Mouse (Mus musculus) ES-E14 (cell line): ENCODE results near the gene 9930111J21Rik2. TPM values are rescaled to one million over a fixed set of nuclear protein-coding genes. Genes with fewer than 3 reads are reported as not detected.
"Not testable (repeated sequence)": the region's sequence is repeated elsewhere in the genome, so short reads cannot be mapped to it uniquely, and the experiment has no call there.

ENCODE experiments used
- DNase-seq: peaks from one replicate; pipeline ENCODE4 v3.0.0-alpha.2; 2013; ENCODE audit warnings: low read depth, low spot score
- H3K27ac ChIP-seq: 2 replicates; pipeline ENCODE4 v1.5.1; 2012; ENCODE audit warnings: low read depth, mild to moderate bottlenecking, low read length, moderate library complexity, mixed read lengths; ENCODE audit not compliant: poor library complexity, insufficient read depth, severe bottlenecking
- H3K36me3 ChIP-seq: 2 replicates; pipeline ENCODE4 v1.6.1; 2012; ENCODE audit warnings: mild to moderate bottlenecking, low read length, moderate library complexity, mixed read lengths; ENCODE audit not compliant: control insufficient read depth, poor library complexity, insufficient read depth, severe bottlenecking
- H3K4me1 ChIP-seq, 2 experiments: fragments of 150-350 bp in 1 of 2; sonication (generic) in 1 of 2; 2 replicates each; pipeline ENCODE4 v1.6.1; 2012; ENCODE audit warnings: low read length in 2 of 2, mild to moderate bottlenecking in 1 of 2, mixed read lengths in 1 of 2; ENCODE audit not compliant: control insufficient read depth in 2 of 2, insufficient read depth in 2 of 2, poor library complexity in 1 of 2
- H3K4me3 ChIP-seq, 2 experiments: fragments of 150-350 bp in 1 of 2; sonication (generic) in 1 of 2; 2 replicates each; pipeline ENCODE4 v1.5.1; 2012; ENCODE audit warnings: low read length in 2 of 2, low read depth in 1 of 2, mild to moderate bottlenecking in 1 of 2, mixed read lengths in 1 of 2; ENCODE audit not compliant: insufficient read depth in 1 of 2, poor library complexity in 1 of 2, severe bottlenecking in 1 of 2
- H3K9ac ChIP-seq: 2 replicates; pipeline ENCODE4 v1.6.1; 2012; ENCODE audit warnings: low read depth, mild to moderate bottlenecking, low read length, mixed read lengths; ENCODE audit not compliant: poor library complexity, insufficient read depth, severe bottlenecking
- H3K9me3 ChIP-seq: fragments of 150-350 bp; sonication (generic); 2 replicates; pipeline ENCODE4 v1.6.1; 2012; ENCODE audit warnings: low read depth, mild to moderate bottlenecking, low read length; ENCODE audit not compliant: control insufficient read depth, insufficient read depth
- in situ Hi-C, 2 experiments: fragments of 600-800 bp; cut with MboI; formaldehyde crosslinking; loops; one replicate each; pipeline ENCODE4 v1.15.1; 2025; ENCODE audit warnings: low sequenced_read_pairs in 2 of 2, inconsistent platforms in 1 of 2; ENCODE audit not compliant: unreplicated experiment in 2 of 2
- total RNA-seq: library from RNA; depleted of rRNA; stranded (reverse); fragments of 300-350 nt; gene quantifications from 2 replicates; pipeline ENCODE4 v1.2.3, GENCODE M21; 2012

The 9930111J21Rik2 gene
- total RNA-seq, 1 experiment, result 0.54 TPM

DNA sequence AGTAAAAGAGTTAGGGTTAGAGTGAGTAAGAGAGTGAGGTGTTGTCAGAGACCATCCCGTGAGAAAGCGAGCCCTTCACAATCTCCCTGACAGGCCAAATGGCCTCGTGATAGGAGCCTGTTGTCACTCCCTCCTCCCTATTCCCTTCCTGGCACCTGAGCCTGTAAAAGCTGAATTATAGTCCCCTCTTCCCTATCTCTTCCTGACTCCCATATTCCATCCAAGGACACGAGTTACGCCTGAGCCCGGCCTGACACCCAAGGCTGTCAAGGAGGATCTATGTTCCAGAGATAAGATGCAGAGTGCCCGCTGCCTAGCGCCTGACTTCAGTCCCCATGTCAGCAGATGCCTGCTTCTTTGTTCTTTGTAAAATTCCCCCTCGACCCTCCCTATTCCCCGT, 57.7 kb downstream of the 9930111J21Rik2 start:
- not testable (repeated sequence) for H3K9ac ChIP-seq, H3K4me1 ChIP-seq, H3K36me3 ChIP-seq, H3K4me3 ChIP-seq, H3K27ac ChIP-seq, DNase-seq, H3K9me3 ChIP-seq
- in situ Hi-C loops, result loop anchor here in 1 of 2 experiments (10.0 kb wide), 1 partner anchor 82 kb away; the partner anchor contains the start of gene Ifi47

GRCm38 (mm10) chr11:48991740-48992520, 59.1 kb downstream of the 9930111J21Rik2 start, which contains the start of gene Gm12185:
Gm12185 (minus strand) TSS chr11:48992226.
- not testable (repeated sequence) for H3K36me3 ChIP-seq, H3K27ac ChIP-seq, H3K9me3 ChIP-seq, H3K4me3 ChIP-seq, H3K9ac ChIP-seq, H3K4me1 ChIP-seq, DNase-seq
- in situ Hi-C loops, result loop anchor here in 1 of 2 experiments (10.0 kb wide), 1 partner anchor 83 kb away; the partner anchor contains the start of gene Ifi47

DNA sequence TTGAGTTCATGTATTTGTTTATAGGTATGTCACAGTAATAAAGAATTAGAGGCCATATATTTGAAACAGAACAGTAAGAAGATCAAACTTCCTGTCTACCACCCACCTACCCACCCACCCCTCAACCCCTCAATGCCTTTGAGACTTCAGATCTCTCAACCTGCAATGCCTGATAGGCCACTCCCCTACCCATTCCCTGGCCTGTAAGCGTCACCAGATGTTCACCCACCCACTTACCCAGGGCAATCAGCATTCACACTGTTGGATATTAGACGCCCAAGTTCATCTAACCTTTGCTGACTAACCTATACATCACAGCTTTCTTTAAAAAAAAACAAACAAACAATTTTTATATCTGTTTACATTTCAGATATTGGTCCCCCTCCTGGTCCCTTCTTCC, 61.1 kb downstream of the 9930111J21Rik2 start:
- in situ Hi-C loops, result loop anchor here in 1 of 2 experiments (10.0 kb wide), 1 partner anchor 85 kb away; the partner anchor contains the start of gene Ifi47

GRCm38 (mm10) chr11:48988219-48988618, 62.8 kb downstream of the 9930111J21Rik2 start:
- DNase-seq, result not testable (repeated sequence)

More for the DNA sequence above, 61.1 kb downstream of the 9930111J21Rik2 start:
- not testable (repeated sequence) for H3K4me1 ChIP-seq, H3K9ac ChIP-seq, H3K36me3 ChIP-seq, H3K27ac ChIP-seq, H3K9me3 ChIP-seq, H3K4me3 ChIP-seq, DNase-seq

DNA sequence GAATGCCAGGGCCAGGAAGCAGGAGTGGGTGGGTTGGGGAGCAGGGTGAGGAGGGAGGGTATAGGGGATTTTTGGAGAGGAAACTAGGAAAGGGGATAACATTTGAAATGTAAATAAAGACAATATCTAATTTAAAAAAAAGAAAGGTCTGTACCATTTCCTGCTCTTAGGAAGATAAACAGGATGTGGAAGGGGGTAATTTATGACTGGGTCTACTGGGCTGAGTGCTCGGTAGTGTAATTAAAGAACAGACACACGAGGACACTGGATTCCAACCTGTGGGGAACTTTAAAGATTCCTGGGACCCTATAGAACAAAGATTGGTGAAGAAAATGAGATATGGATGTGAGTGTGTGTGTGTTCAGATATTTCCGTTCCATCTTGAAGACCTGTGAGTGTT, 68.2 kb downstream of the 9930111J21Rik2 start:
- H3K9ac ChIP-seq, H3K27ac ChIP-seq, H3K4me1 ChIP-seq, H3K36me3 ChIP-seq, in situ Hi-C loops, H3K9me3 ChIP-seq, DNase-seq, H3K4me3 ChIP-seq: not testable (repeated sequence)

More at GRCm38 (mm10) chr11:48988219-48988618, 62.8 kb downstream of the 9930111J21Rik2 start:
- H3K9me3 ChIP-seq, H3K9ac ChIP-seq, H3K4me3 ChIP-seq, H3K27ac ChIP-seq, H3K36me3 ChIP-seq, H3K4me1 ChIP-seq, in situ Hi-C loops: not testable (repeated sequence)

- H3K36me3 ChIP-seq, DNase-seq, H3K4me3 ChIP-seq, in situ Hi-C loops, H3K27ac ChIP-seq, H3K9me3 ChIP-seq, H3K4me1 ChIP-seq, H3K9ac ChIP-seq: not testable (repeated sequence)
These were observed 71.0 kb downstream of the 9930111J21Rik2 start for GRCm38 (mm10) chr11:48980052-48980451.

DNA sequence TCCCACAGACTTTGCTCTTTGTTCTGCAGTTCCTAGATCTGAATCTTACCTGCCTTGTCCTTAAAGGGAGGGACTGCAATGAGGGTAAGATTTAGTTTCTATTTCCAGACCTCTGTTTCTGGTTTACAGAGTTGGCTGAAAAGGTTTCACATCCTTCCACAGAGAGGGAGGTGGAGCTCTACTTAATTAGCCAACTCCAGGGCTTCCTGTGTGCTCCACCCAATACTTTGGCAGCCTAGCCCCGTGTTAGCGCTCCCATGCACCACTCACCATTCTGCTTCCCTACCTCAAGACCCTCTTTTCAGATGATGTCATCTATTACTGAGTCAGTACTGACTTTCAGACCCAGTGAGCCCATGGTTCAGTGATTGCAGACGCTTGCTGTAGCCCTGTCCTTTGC, 71.8 kb downstream of the 9930111J21Rik2 start, which contains the start of gene 9930111J21Rik1:
Gene 9930111J21Rik1, minus strand, starts transcription at position 148 of the 400 bp plus-strand sequence.
- in situ Hi-C loops, result not testable (repeated sequence)

GRCm38 (mm10) chr11:48978240-48978939, 72.7 kb downstream of the 9930111J21Rik2 start, which contains the start of gene Olfr56:
Olfr56 (plus strand) TSS chr11:48978889.
- in situ Hi-C loops, result not testable (repeated sequence)

More for the DNA sequence above, 71.8 kb downstream of the 9930111J21Rik2 start, which contains the start of gene 9930111J21Rik1:
- not testable (repeated sequence) for DNase-seq, H3K9ac ChIP-seq, H3K9me3 ChIP-seq, H3K36me3 ChIP-seq, H3K4me3 ChIP-seq, H3K4me1 ChIP-seq, H3K27ac ChIP-seq

More at GRCm38 (mm10) chr11:48978240-48978939, 72.7 kb downstream of the 9930111J21Rik2 start, which contains the start of gene Olfr56:
- not testable (repeated sequence) for H3K9me3 ChIP-seq, H3K4me1 ChIP-seq, H3K4me3 ChIP-seq, DNase-seq, H3K9ac ChIP-seq, H3K27ac ChIP-seq, H3K36me3 ChIP-seq
